In the genomic region with DNA sequence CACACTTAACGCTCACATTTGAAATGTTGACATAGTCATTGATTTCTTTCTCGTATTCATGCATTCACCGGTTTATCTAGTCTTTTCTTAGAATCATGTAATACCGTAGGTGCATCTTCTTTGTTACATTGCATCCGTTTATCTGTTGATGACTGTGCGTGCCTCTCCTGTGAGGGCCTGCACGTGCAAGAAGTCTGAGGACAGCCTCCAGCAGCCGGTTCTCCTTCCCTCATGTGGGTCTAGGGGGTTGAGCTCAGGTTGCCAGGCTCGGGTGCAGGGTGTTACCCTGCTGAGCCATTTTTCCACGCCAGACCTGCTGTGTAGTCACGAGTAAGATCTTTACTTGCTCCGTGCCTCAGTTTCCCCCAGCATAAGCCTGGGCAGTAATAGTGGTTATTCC, we compare ENCODE assay signal across 9 mouse cellular contexts. TPM values are rescaled to one million over a fixed set of nuclear protein-coding genes. Genes with fewer than 3 reads are reported as not detected.
A peak's percentile ranks its signal among the peaks of the same experiment; 100 is the strongest.
DNase-seq lines count a peak whose midpoint lies in the region; ATAC-seq lines count a peak whose summit lies in the region.
"Had no signal": no experiment of that assay in that cellular context is flagged by ENCODE, and none has a peak within 500 bp of the region (broad histone marks: within the 10 kb centered on the region; RNA-seq: fewer than 3 reads in every experiment).

No protein-coding gene starts in this region.

- H3K36me3 ChIP-seq in heart, embryonic 12.5 days = no peaks in the 10 kb centered on the region
- H3K36me3 ChIP-seq in hindbrain, embryonic 13.5 days = no peaks in the 10 kb centered on the region
- peaks cover 1% of the 10 kb centered on the region for H3K36me3 ChIP-seq in liver, embryonic 16.5 days (ENCODE audit: control insufficient read depth, insufficient read depth)

- H3K9ac ChIP-seq in heart, embryonic 12.5 days = peak overlapping the region; percentile 90; the same call in 1 of the 2 replicates
- peak overlapping the region; percentile 83; the same call in 1 of the 2 replicates for H3K9ac ChIP-seq in hindbrain, embryonic 13.5 days
- H3K9ac ChIP-seq in liver, embryonic 16.5 days (ENCODE audit: low read depth, low read length) = peak overlapping the region; percentile 86

- H3K4me3 ChIP-seq in heart, embryonic 12.5 days = peak overlapping the region; percentile 76
- H3K4me3 ChIP-seq in hindbrain, embryonic 13.5 days = peak overlapping the region; percentile 67; the same call in 1 of the 2 replicates
- H3K4me3 ChIP-seq in liver, embryonic 16.5 days (ENCODE audit: low read depth, low read length) = peak overlapping the region; percentile 89

- H3K4me2 ChIP-seq in heart, embryonic 12.5 days = peak overlapping the region; percentile 74
- H3K4me2 ChIP-seq in hindbrain, embryonic 13.5 days = peak overlapping the region; percentile 78
- H3K4me2 ChIP-seq in liver, embryonic 16.5 days (ENCODE audit: low read depth, low read length) = peak overlapping the region; percentile 65

- ATAC-seq in heart, embryonic 12.5 days (ENCODE audit: insufficient number of reproducible peaks, low FRiP score) = no peak
- ATAC-seq in hindbrain, embryonic 13.5 days (ENCODE audit: low FRiP score) = no peak
- peak; percentile 27 for ATAC-seq in liver, embryonic 16.5 days (ENCODE audit: low read depth)
- no peak for ATAC-seq in monocyte, adult 5-6 weeks (replicated peaks; ENCODE audit: insufficient number of reproducible peaks, low FRiP score, low TSS enrichment, poor library complexity, severe bottlenecking)
- ATAC-seq: CD4-positive, CD25-positive, alpha-beta regulatory T cell, adult 4 months had no signal

- no peak for DNase-seq in heart, adult 9 months (ENCODE audit: low spot score in 2 of 2)
- peak; percentile 10 for DNase-seq in MEL-GATA-1-ER (ENCODE audit: extremely low read depth, low read depth)
- no peak for DNase-seq in embryo, embryonic 11 days
- DNase-seq in right cerebral cortex, adult 2 months (ENCODE audit: low spot score in 2 of 2) = no peak

- peak overlapping the region; percentile 94 for H3K27ac ChIP-seq in heart, embryonic 12.5 days (ENCODE audit: poor library complexity, severe bottlenecking)
- no peak overlapping the region for H3K27ac ChIP-seq in hindbrain, embryonic 13.5 days
- H3K27ac ChIP-seq in liver, embryonic 16.5 days (ENCODE audit: low read length) = peak overlapping the region; percentile 100

- H3K27me3 ChIP-seq in heart, embryonic 12.5 days (replicated peaks) = no peaks in the 10 kb centered on the region
- no peaks in the 10 kb centered on the region for H3K27me3 ChIP-seq in hindbrain, embryonic 13.5 days
- H3K27me3 ChIP-seq in liver, embryonic 16.5 days (ENCODE audit: control insufficient read depth, insufficient read depth, low read depth, low read length) = no peaks in the 10 kb centered on the region

- H3K4me1 ChIP-seq in heart, embryonic 12.5 days (replicated peaks) = peaks cover 60% of the 10 kb centered on the region
- peaks cover 32% of the 10 kb centered on the region for H3K4me1 ChIP-seq in hindbrain, embryonic 13.5 days (replicated peaks)
- H3K4me1 ChIP-seq in liver, embryonic 16.5 days (ENCODE audit: control insufficient read depth, low read depth, low read length) = peaks cover 54% of the 10 kb centered on the region

- WGBS in heart, embryonic 12.5 days = 54% methylated on average over 12 of the region's 12 CpGs
- WGBS in hindbrain, embryonic 13.5 days = 81% methylated on average over 12 of the region's 12 CpGs
- WGBS in liver, embryonic 16.5 days (ENCODE audit: insufficient replicate concordance) = 29% methylated on average over 12 of the region's 12 CpGs

- no peaks in the 10 kb centered on the region; the same call in 1 of the 2 replicates for H3K9me3 ChIP-seq in heart, embryonic 12.5 days (replicated peaks)
- H3K9me3 ChIP-seq in hindbrain, embryonic 13.5 days = no peaks in the 10 kb centered on the region
- H3K9me3 ChIP-seq in liver, embryonic 16.5 days (replicated peaks; ENCODE audit: control insufficient read depth, low read length) = no peaks in the 10 kb centered on the region

RNA-seq across cellular contexts. Expression of gene Slc13a4, which starts 52.9 kb away (rescaled TPM):
- 2.1 and 2.4 TPM in 2 replicates for polyA plus RNA-seq in heart, embryonic 12.5 days (2016; fragmentation: Nextera tagmentation; extraction: Ambion mirVana)
- 2.9 and 3.9 TPM in 2 replicates for polyA plus RNA-seq in hindbrain, embryonic 13.5 days (2015; fragmentation: Nextera tagmentation; extraction: Ambion mirVana)
- 0.04 TPM in 2 replicates for polyA plus RNA-seq in liver, embryonic 16.5 days (2015; fragmentation: Nextera tagmentation; extraction: Ambion mirVana)
- total RNA-seq in monocyte, adult 5-6 weeks (2017) = not detected in 3 replicates
